16 mouse cellular contexts compared by ENCODE assay signal in the genomic region with DNA sequence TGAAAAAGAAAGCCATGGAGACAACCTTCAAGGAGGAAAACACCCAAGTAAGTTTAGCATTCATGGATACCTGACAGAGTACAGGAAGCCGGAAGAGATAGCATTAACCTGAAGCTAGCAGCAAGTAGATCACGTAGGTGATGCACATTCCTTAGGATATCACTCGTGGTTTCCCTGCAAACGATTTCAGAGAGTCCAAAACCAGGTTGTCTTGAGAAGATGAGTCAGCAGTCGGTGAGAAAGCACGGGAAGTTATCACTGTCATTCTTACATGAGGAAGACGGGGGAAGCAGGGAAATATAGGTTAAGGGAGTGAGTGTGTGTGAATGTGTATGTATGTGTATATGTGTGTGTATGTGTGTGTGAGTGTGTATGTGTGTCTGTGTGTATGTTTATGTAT.
"Had no signal": no experiment of that assay in that cellular context is flagged by ENCODE, and none has a peak within 500 bp of the region (broad histone marks: within the 10 kb centered on the region; RNA-seq: fewer than 3 reads in every experiment).

No protein-coding gene starts in this region.

- ATAC-seq: liver, embryonic 12.5 days; liver, postnatal 0 days; lung, postnatal 0 days; midbrain, embryonic 13.5 days; midbrain, embryonic 15.5 days; midbrain, embryonic 16.5 days had no signal

- DNase-seq: left cerebral cortex, postnatal 4 days; liver; liver, embryonic 13.5 days; liver, postnatal 0 days; lung, adult 18-20 months; lung, adult 2 months; lung, embryonic 14.5 days; lung, postnatal 14 days; lung, postnatal 36 days; lung, postnatal 4 days; midbrain, embryonic 14.5 days had no signal
